Mouse (Mus musculus): ENCODE data around the gene Nfatc3. TPM values are rescaled to one million over a fixed set of nuclear protein-coding genes. Genes with fewer than 3 reads are reported as not detected.

The Nfatc3 gene
- polyA plus RNA-seq, 2 experiments, result 7.8 to 27.2 TPM

- DNase-seq (ENCODE audit: low spot score) (no peak), ATAC-seq (ENCODE audit: low FRiP score, low read depth) (no peak)
- no peak for TF ChIP-seq POLR2A (IDR thresholded peaks at IDR 0.05; ENCODE audit: borderline replicate concordance, extremely low read depth, insufficient read depth, insufficient read length)
- H3K9me3 ChIP-seq (ENCODE audit: control insufficient read depth, low read length), result no peaks in the 10 kb centered on the region
- no peak overlapping the region for H3K4me3 ChIP-seq (replicated peaks; ENCODE audit: low read length)
- WGBS, result 94% methylated on average over 5 of the region's 5 CpGs
- no peak overlapping the region for H3K27ac ChIP-seq (replicated peaks; ENCODE audit: low read depth, low read length)
- no peak overlapping the region for H3K4me2 ChIP-seq (replicated peaks; ENCODE audit: low read depth, low read length, severe bottlenecking)
- peaks cover 13% of the 10 kb centered on the region for H3K36me3 ChIP-seq (ENCODE audit: control insufficient read depth, insufficient read depth, low read length)
- no peaks in the 10 kb centered on the region for H3K27me3 ChIP-seq (ENCODE audit: control insufficient read depth, insufficient read depth, low read length)
- H3K9ac ChIP-seq (ENCODE audit: low read depth, low read length, severe bottlenecking), result no peak overlapping the region
- H3K4me1 ChIP-seq (ENCODE audit: control insufficient read depth, insufficient read depth, low read length), result no peaks in the 10 kb centered on the region
These were observed 17.2 kb downstream of the Nfatc3 start for GRCm38 (mm10) chr8:106075863-106076174.

DNA sequence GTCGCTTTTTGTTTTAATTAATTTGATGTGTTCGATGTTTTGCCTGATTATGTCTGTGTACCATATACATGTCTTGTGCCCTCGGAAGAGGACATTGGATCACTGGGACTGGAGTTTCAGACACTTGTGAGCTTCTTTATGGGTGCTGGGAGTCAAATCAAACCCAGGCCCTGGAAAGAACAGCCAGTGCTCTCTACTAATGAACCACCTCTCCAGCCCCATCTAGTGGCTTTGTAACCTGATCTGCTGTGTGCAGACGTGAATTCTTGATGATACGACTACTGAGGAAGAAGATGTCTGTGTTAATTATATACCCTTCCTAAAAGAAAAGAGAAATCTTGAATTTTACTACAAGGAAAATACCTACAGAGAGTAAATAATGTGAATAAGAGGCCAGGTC is 18.0 kb downstream of the Nfatc3 start:
- no peaks in the 10 kb centered on the region for H3K9me3 ChIP-seq (ENCODE audit: control insufficient read depth, low read length)
- H3K27ac ChIP-seq (replicated peaks; ENCODE audit: low read depth, low read length), result no peak overlapping the region
- no peak for TF ChIP-seq POLR2A (IDR thresholded peaks at IDR 0.05; ENCODE audit: borderline replicate concordance, extremely low read depth, insufficient read depth, insufficient read length)
- H3K4me3 ChIP-seq (replicated peaks; ENCODE audit: low read length), result no peak overlapping the region
- WGBS, result 71% methylated on average over 5 of the region's 5 CpGs
- H3K27me3 ChIP-seq (ENCODE audit: control insufficient read depth, insufficient read depth, low read length), result no peaks in the 10 kb centered on the region
- no peak for DNase-seq (ENCODE audit: low spot score)
- peaks cover 16% of the 10 kb centered on the region for H3K36me3 ChIP-seq (ENCODE audit: control insufficient read depth, insufficient read depth, low read length)
- H3K4me1 ChIP-seq (ENCODE audit: control insufficient read depth, insufficient read depth, low read length), result no peaks in the 10 kb centered on the region
- H3K4me2 ChIP-seq (replicated peaks; ENCODE audit: low read depth, low read length, severe bottlenecking), result no peak overlapping the region
- ATAC-seq (ENCODE audit: low FRiP score, low read depth), result no peak
- no peak overlapping the region for H3K9ac ChIP-seq (ENCODE audit: low read depth, low read length, severe bottlenecking)

- no peak for ATAC-seq (ENCODE audit: low FRiP score, low read depth)
- H3K9me3 ChIP-seq (ENCODE audit: control insufficient read depth, low read length), result no peaks in the 10 kb centered on the region
- H3K27ac ChIP-seq (replicated peaks; ENCODE audit: low read depth, low read length), result no peak overlapping the region
- no peak overlapping the region for H3K4me3 ChIP-seq (replicated peaks; ENCODE audit: low read length)
- H3K27me3 ChIP-seq (ENCODE audit: control insufficient read depth, insufficient read depth, low read length), result no peaks in the 10 kb centered on the region
- no peak for TF ChIP-seq POLR2A (IDR thresholded peaks at IDR 0.05; ENCODE audit: borderline replicate concordance, extremely low read depth, insufficient read depth, insufficient read length)
- no peak overlapping the region for H3K9ac ChIP-seq (ENCODE audit: low read depth, low read length, severe bottlenecking)
- WGBS, result 88% methylated on average over 1 of the region's 1 CpGs
- no peak for DNase-seq (ENCODE audit: low spot score)
- peaks cover 23% of the 10 kb centered on the region for H3K36me3 ChIP-seq (ENCODE audit: control insufficient read depth, insufficient read depth, low read length)
- no peak overlapping the region for H3K4me2 ChIP-seq (replicated peaks; ENCODE audit: low read depth, low read length, severe bottlenecking)
- H3K4me1 ChIP-seq (ENCODE audit: control insufficient read depth, insufficient read depth, low read length), result no peaks in the 10 kb centered on the region
These were observed 18.9 kb downstream of the Nfatc3 start for GRCm38 (mm10) chr8:106077452-106078067.

GRCm38 (mm10) chr8:106102321-106102720 is 43.7 kb downstream of the Nfatc3 start:
- no peak overlapping the region for H3K4me2 ChIP-seq (replicated peaks; ENCODE audit: low read depth, low read length, severe bottlenecking)
- H3K9me3 ChIP-seq (ENCODE audit: control insufficient read depth, low read length), result no peaks in the 10 kb centered on the region
- 89% methylated on average over 4 of the region's 4 CpGs for WGBS
- H3K27me3 ChIP-seq (ENCODE audit: control insufficient read depth, insufficient read depth, low read length), result no peaks in the 10 kb centered on the region
- no peak for ATAC-seq (ENCODE audit: low FRiP score, low read depth)
- no peak for DNase-seq (ENCODE audit: low spot score)
- no peak overlapping the region for H3K4me3 ChIP-seq (replicated peaks; ENCODE audit: low read length)
- no peak for TF ChIP-seq POLR2A (IDR thresholded peaks at IDR 0.05; ENCODE audit: borderline replicate concordance, extremely low read depth, insufficient read depth, insufficient read length)
- H3K27ac ChIP-seq (replicated peaks; ENCODE audit: low read depth, low read length), result no peak overlapping the region
- H3K36me3 ChIP-seq (ENCODE audit: control insufficient read depth, insufficient read depth, low read length), result peaks cover 47% of the 10 kb centered on the region
- no peaks in the 10 kb centered on the region for H3K4me1 ChIP-seq (ENCODE audit: control insufficient read depth, insufficient read depth, low read length)
- H3K9ac ChIP-seq (ENCODE audit: low read depth, low read length, severe bottlenecking), result no peak overlapping the region

- whole genome bisulfite sequencing, result 83% methylated on average over 2 of the region's 2 CpGs
- no peaks in the 10 kb centered on the region for H3K4me1 ChIP-seq (ENCODE audit: control insufficient read depth, insufficient read depth, low read length)
- no peak for DNase-seq (ENCODE audit: low spot score)
- H3K36me3 ChIP-seq (ENCODE audit: control insufficient read depth, insufficient read depth, low read length), result peaks cover 56% of the 10 kb centered on the region
- no peak overlapping the region for H3K27ac ChIP-seq (replicated peaks; ENCODE audit: low read depth, low read length)
- no peaks in the 10 kb centered on the region for H3K27me3 ChIP-seq (ENCODE audit: control insufficient read depth, insufficient read depth, low read length)
- no peak overlapping the region for H3K9ac ChIP-seq (ENCODE audit: low read depth, low read length, severe bottlenecking)
- no peak overlapping the region for H3K4me3 ChIP-seq (replicated peaks; ENCODE audit: low read length)
- ATAC-seq (ENCODE audit: low FRiP score, low read depth), result no peak
- H3K9me3 ChIP-seq (ENCODE audit: control insufficient read depth, low read length), result no peaks in the 10 kb centered on the region
- no peak for TF ChIP-seq POLR2A (IDR thresholded peaks at IDR 0.05; ENCODE audit: borderline replicate concordance, extremely low read depth, insufficient read depth, insufficient read length)
- no peak overlapping the region for H3K4me2 ChIP-seq (replicated peaks; ENCODE audit: low read depth, low read length, severe bottlenecking)
These were observed 45.2 kb downstream of the Nfatc3 start for GRCm38 (mm10) chr8:106103888-106104287.

DNA sequence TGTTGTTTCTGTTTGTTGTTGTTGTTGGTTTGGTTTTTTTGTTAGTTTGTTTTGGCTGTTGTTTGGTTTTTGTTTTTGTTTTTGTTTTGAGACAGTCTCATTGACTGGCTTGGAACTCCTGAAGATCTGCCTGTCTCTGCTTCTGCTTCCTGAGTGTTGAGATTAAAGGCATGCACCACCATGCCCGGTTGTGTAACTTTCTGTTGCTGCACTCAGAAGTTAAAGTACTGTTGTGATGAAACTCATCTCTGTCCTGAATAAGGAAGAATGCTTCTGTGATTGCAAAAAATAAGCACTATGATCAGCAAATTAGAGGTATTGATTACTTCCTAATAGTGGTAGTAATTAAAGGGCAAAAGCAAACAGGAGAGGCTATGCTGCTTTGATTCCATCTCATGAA is 47.6 kb downstream of the Nfatc3 start:
- H3K27me3 ChIP-seq (ENCODE audit: control insufficient read depth, insufficient read depth, low read length), result no peaks in the 10 kb centered on the region
- H3K4me3 ChIP-seq (replicated peaks; ENCODE audit: low read length), result no peak overlapping the region
- no peak overlapping the region for H3K9ac ChIP-seq (ENCODE audit: low read depth, low read length, severe bottlenecking)
- H3K4me2 ChIP-seq (replicated peaks; ENCODE audit: low read depth, low read length, severe bottlenecking), result no peak overlapping the region
- H3K36me3 ChIP-seq (ENCODE audit: control insufficient read depth, insufficient read depth, low read length), result peaks cover 55% of the 10 kb centered on the region
- ATAC-seq (ENCODE audit: low FRiP score, low read depth), result no peak
- 84% methylated on average over 1 of the region's 1 CpGs for WGBS
- H3K9me3 ChIP-seq (ENCODE audit: control insufficient read depth, low read length), result no peaks in the 10 kb centered on the region
- H3K4me1 ChIP-seq (ENCODE audit: control insufficient read depth, insufficient read depth, low read length), result no peaks in the 10 kb centered on the region
- no peak for DNase-seq (ENCODE audit: low spot score)
- TF ChIP-seq POLR2A (IDR thresholded peaks at IDR 0.05; ENCODE audit: borderline replicate concordance, extremely low read depth, insufficient read depth, insufficient read length), result no peak
- no peak overlapping the region for H3K27ac ChIP-seq (replicated peaks; ENCODE audit: low read depth, low read length)

All from limb, embryonic 14.5 days (tissue).